Mouse (Mus musculus) myocyte (in vitro differentiated cells): ENCODE measurements at regions not wholly inside any gene's neighbourhood (a gene's known extent, or its start where the extent isn't known, plus 50 kb on each side); places are given as distances from the start of the nearest gene placed in this dataset.

Source experiments
- H3K27me3 ChIP-seq: one replicate; pipeline ENCODE4 v1.6.1; 2011; ENCODE audit not compliant: control insufficient read depth, insufficient read depth, insufficient read length
- H3K36me3 ChIP-seq: one replicate; pipeline ENCODE4 v1.6.1; 2011; ENCODE audit not compliant: control insufficient read depth, insufficient read depth
- H3K4me2 ChIP-seq: one replicate; pipeline ENCODE4 v1.6.1; 2011; ENCODE audit warnings: low read depth, control low read depth
- H3K4me3 ChIP-seq: one replicate; pipeline ENCODE4 v1.5.1; 2011; ENCODE audit warnings: mild to moderate bottlenecking, control low read depth, moderate library complexity
- H3K79me2 ChIP-seq: one replicate; pipeline ENCODE4 v1.6.1; 2011; ENCODE audit not compliant: control insufficient read depth, insufficient read depth
- H3ac ChIP-seq: one replicate; pipeline ENCODE4 v1.6.1; 2011; ENCODE audit not compliant: control insufficient read depth, insufficient read length
- CEBPB ChIP-seq: IDR thresholded peaks from 2 replicates; pipeline ENCODE4 v1.6.1; 2011; ENCODE audit warnings: mild to moderate bottlenecking, moderate library complexity; ENCODE audit not compliant: poor library complexity, insufficient read depth, severe bottlenecking
- E2F4 ChIP-seq: IDR thresholded peaks from one replicate; pipeline ENCODE4 v1.6.1; 2011; ENCODE audit warnings: mild to moderate bottlenecking, control low read depth, moderate library complexity; ENCODE audit not compliant: insufficient read depth
- MAX ChIP-seq: IDR thresholded peaks from one replicate; pipeline ENCODE4 v1.6.1; 2011; ENCODE audit warnings: low read depth, mild to moderate bottlenecking, control low read depth
- MYOD1 ChIP-seq, 3 experiments: IDR thresholded peaks; one replicate each; pipeline ENCODE4 v1.6.1; 2011; ENCODE audit warnings: control low read depth in 2 of 3, low read depth in 2 of 3, mild to moderate bottlenecking in 2 of 3, moderate library complexity in 1 of 3; ENCODE audit not compliant: insufficient read length in 2 of 3, control insufficient read depth in 1 of 3
- MYOG ChIP-seq, 3 experiments: IDR thresholded peaks; one replicate each; pipeline ENCODE4 v1.6.1; 2011; ENCODE audit warnings: control low read depth in 2 of 3, low read depth in 2 of 3, mild to moderate bottlenecking in 2 of 3; ENCODE audit not compliant: insufficient read length in 2 of 3, control insufficient read depth in 1 of 3, insufficient read depth in 1 of 3
- POLR2A ChIP-seq: IDR thresholded peaks from one replicate; pipeline ENCODE4 v1.6.1; 2011; ENCODE audit warnings: low read depth, mild to moderate bottlenecking, control low read depth, moderate library complexity; ENCODE audit not compliant: insufficient read length
- POLR2AphosphoS2 ChIP-seq: IDR thresholded peaks from one replicate; pipeline ENCODE4 v1.6.1; 2011; ENCODE audit warnings: low read depth, control low read depth; ENCODE audit not compliant: insufficient read length
- REST ChIP-seq: IDR thresholded peaks from one replicate; pipeline ENCODE4 v1.6.1; 2011; ENCODE audit warnings: mild to moderate bottlenecking, control low read depth, moderate library complexity; ENCODE audit not compliant: insufficient read depth, insufficient read length
- SRF ChIP-seq: IDR thresholded peaks from one replicate; pipeline ENCODE4 v1.6.1; 2011; ENCODE audit warnings: low read depth; ENCODE audit not compliant: control insufficient read depth, insufficient read length
- TCF12 ChIP-seq: IDR thresholded peaks from one replicate; pipeline ENCODE4 v1.6.1; 2011; ENCODE audit warnings: mild to moderate bottlenecking, control low read depth; ENCODE audit not compliant: poor library complexity, insufficient read depth, severe bottlenecking
- TCF3 ChIP-seq: IDR thresholded peaks from one replicate; pipeline ENCODE4 v1.6.1; 2011; ENCODE audit warnings: low read depth, control low read depth; ENCODE audit not compliant: insufficient read length
- USF1 ChIP-seq: IDR thresholded peaks from one replicate; pipeline ENCODE4 v1.6.1; 2011; ENCODE audit warnings: low read depth, mild to moderate bottlenecking, control low read depth, moderate library complexity

GRCm38 (mm10) chr11:23149556-23150244 lies 106.1 kb upstream of the Xpo1 start:
- TF ChIP-seq USF1 = no peak
- no peak for TF ChIP-seq REST
- TF ChIP-seq CEBPB = no peak
- no peak for TF ChIP-seq MAX
- TF ChIP-seq SRF = no peak
- TF ChIP-seq POLR2AphosphoS2 = no peak
- no peak for TF ChIP-seq MYOD1 (IDR thresholded peaks at IDR 0.05; ENCODE audit: control insufficient read depth in 1 of 3, insufficient read length in 2 of 3, low read depth in 2 of 3)
- no peak for TF ChIP-seq TCF3
- TF ChIP-seq MYOG (IDR thresholded peaks at IDR 0.05; ENCODE audit: control insufficient read depth in 1 of 3, insufficient read depth in 1 of 3, insufficient read length in 2 of 3, low read depth in 2 of 3) = no peak
- TF ChIP-seq E2F4 = no peak
- TF ChIP-seq TCF12 = no peak
- no peak for TF ChIP-seq POLR2A
- peaks cover 4% of the 10 kb centered on the region for H3K27me3 ChIP-seq
- no peak overlapping the region for H3ac ChIP-seq
- H3K4me2 ChIP-seq = no peak overlapping the region
- no peaks in the 10 kb centered on the region for H3K36me3 ChIP-seq
- no peak overlapping the region for H3K4me3 ChIP-seq
- H3K79me2 ChIP-seq = no peaks in the 10 kb centered on the region

- TF ChIP-seq TCF12 (no peak), E2F4 (no peak), MYOG (IDR thresholded peaks at IDR 0.05; ENCODE audit: control insufficient read depth in 1 of 3, insufficient read depth in 1 of 3, insufficient read length in 2 of 3, low read depth in 2 of 3) (no peak)
- Histone ChIP-seq H3K36me3 (no peaks in the 10 kb centered on the region), H3K79me2 (no peaks in the 10 kb centered on the region), H3K27me3 (no peaks in the 10 kb centered on the region), H3ac (no peak overlapping the region), H3K4me2 (no peak overlapping the region), H3K4me3 (no peak overlapping the region)
These were observed 101.0 kb upstream of the Xpo1 start for GRCm38 (mm10) chr11:23154851-23155250.

GRCm38 (mm10) chr11:23168546-23169218 lies 87.2 kb upstream of the Xpo1 start:
- TF ChIP-seq MYOG (IDR thresholded peaks at IDR 0.05; ENCODE audit: control insufficient read depth in 1 of 3, insufficient read depth in 1 of 3, insufficient read length in 2 of 3, low read depth in 2 of 3) = no peak
- no peak for TF ChIP-seq CEBPB

GRCm38 (mm10) chr11:23169742-23170428 lies 86.0 kb upstream of the Xpo1 start:
- Histone ChIP-seq H3K79me2 (no peaks in the 10 kb centered on the region), H3K36me3 (no peaks in the 10 kb centered on the region), H3K4me3 (no peak overlapping the region), H3K27me3 (no peaks in the 10 kb centered on the region), H3ac (no peak overlapping the region), H3K4me2 (no peak overlapping the region)
- TF ChIP-seq USF1 (no peak), E2F4 (no peak), MYOD1 (IDR thresholded peaks at IDR 0.05; ENCODE audit: control insufficient read depth in 1 of 3, insufficient read length in 2 of 3, low read depth in 2 of 3) (no peak), TCF3 (no peak), POLR2AphosphoS2 (no peak), TCF12 (no peak), MYOG (IDR thresholded peaks at IDR 0.05; ENCODE audit: control insufficient read depth in 1 of 3, insufficient read depth in 1 of 3, insufficient read length in 2 of 3, low read depth in 2 of 3) (no peak), SRF (no peak), MAX (no peak), POLR2A (no peak)

More at GRCm38 (mm10) chr11:23168546-23169218, 87.2 kb upstream of the Xpo1 start:
- no peak overlapping the region for H3K4me3 ChIP-seq
- H3K4me2 ChIP-seq = no peak overlapping the region
- no peaks in the 10 kb centered on the region for H3K36me3 ChIP-seq
- H3ac ChIP-seq = no peak overlapping the region
- H3K79me2 ChIP-seq = no peaks in the 10 kb centered on the region
- no peaks in the 10 kb centered on the region for H3K27me3 ChIP-seq

GRCm38 (mm10) chr11:23170813-23171212 lies 85.0 kb upstream of the Xpo1 start:
- no peak for TF ChIP-seq MYOD1 (IDR thresholded peaks at IDR 0.05; ENCODE audit: control insufficient read depth in 1 of 3, insufficient read length in 2 of 3, low read depth in 2 of 3)
- TF ChIP-seq POLR2A = no peak
- TF ChIP-seq CEBPB = no peak
- no peak for TF ChIP-seq TCF3
- no peak for TF ChIP-seq SRF
- TF ChIP-seq POLR2AphosphoS2 = no peak
- TF ChIP-seq MAX = no peak
- no peak for TF ChIP-seq TCF12
- no peak for TF ChIP-seq E2F4
- TF ChIP-seq USF1 = no peak
- no peak for TF ChIP-seq MYOG (IDR thresholded peaks at IDR 0.05; ENCODE audit: control insufficient read depth in 1 of 3, insufficient read depth in 1 of 3, insufficient read length in 2 of 3, low read depth in 2 of 3)
- TF ChIP-seq REST = no peak
- no peaks in the 10 kb centered on the region for H3K27me3 ChIP-seq
- H3K4me2 ChIP-seq = no peak overlapping the region
- H3K79me2 ChIP-seq = no peaks in the 10 kb centered on the region
- H3K36me3 ChIP-seq = no peaks in the 10 kb centered on the region
- no peak overlapping the region for H3K4me3 ChIP-seq
- no peak overlapping the region for H3ac ChIP-seq
